Mouse (Mus musculus): ENCODE measurements around the gene Eefsec.

- TF ChIP-seq CTCF (IDR thresholded peaks at IDR 0.05; ENCODE audit: low read depth, low read length), result no peak
- TF ChIP-seq EP300 (IDR thresholded peaks at IDR 0.05; ENCODE audit: insufficient read depth, low read depth, low read length), result no peak
These were observed 153.9 kb downstream of the Eefsec start for GRCm38 (mm10) chr6:88292274-88292909.
